10 mouse cellular contexts compared by ENCODE assay signal in the genomic region with DNA sequence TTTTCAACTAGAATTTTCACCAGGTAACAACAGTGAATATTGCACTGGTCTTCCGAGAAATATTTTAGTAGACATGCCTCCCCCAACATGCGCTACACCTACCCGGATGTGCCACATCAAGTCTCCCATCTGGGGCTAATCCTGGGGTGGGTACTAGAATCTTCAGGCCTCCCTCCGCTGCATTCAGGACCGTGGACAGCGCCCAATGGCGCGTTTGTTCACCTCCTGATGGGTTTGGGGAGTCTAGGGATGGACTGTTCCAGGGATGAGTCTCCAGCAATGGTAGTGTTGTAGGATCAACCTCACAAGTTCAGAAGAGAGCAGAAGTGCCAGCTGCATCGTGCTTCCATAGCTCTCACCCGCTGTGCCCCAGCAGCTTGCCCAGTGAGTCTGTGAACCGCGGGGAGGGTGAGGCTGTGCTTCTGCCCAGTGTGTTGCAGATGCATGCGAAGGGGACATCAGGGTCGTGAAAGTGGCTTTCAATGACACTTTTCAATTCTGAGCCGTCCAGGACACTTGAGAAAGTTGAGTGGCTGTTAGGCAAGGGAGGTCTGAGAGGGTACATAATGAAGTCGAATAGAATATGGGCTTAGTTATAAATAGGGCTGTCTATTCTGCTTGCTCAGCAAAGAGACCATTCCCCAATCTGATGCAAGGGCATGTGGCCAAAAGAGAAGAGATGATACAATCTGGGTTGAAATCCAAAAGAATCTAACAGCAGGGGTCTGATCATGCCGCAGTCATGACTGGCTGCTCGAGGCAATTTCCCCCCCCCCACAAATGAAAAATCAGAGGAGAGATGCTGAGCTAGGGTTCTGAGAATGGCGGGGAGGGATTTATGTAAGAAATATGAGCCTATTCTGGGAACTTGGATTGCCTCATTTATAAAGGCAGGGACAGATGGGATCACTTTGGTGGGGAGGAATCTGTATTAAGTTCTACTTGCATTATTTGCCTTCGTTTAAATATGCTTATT.
A peak's percentile ranks its signal among the peaks of the same experiment; 100 is the strongest.
DNase-seq lines count a peak whose midpoint lies in the region; ATAC-seq and TF ChIP-seq lines count a peak whose summit lies in the region.
"Had no signal": no experiment of that assay in that cellular context is flagged by ENCODE, and none has a peak within 500 bp of the region (broad histone marks: within the 10 kb centered on the region; RNA-seq: fewer than 3 reads in every experiment).

No protein-coding gene starts in this region.

- 62% methylated on average over 20 of the region's 20 CpGs for WGBS in limb, embryonic 11.5 days

- H3K4me1 ChIP-seq in limb, embryonic 11.5 days (ENCODE audit: control insufficient read depth, insufficient read depth, low read length) = no peaks in the 10 kb centered on the region
- H3K4me1 ChIP-seq: embryonic facial prominence, embryonic 15.5 days; limb, embryonic 13.5 days; neural tube, embryonic 12.5 days had no signal

- no peak overlapping the region for H3K4me2 ChIP-seq in limb, embryonic 11.5 days (ENCODE audit: low read depth, severe bottlenecking)
- H3K4me2 ChIP-seq: embryonic facial prominence, embryonic 15.5 days; limb, embryonic 13.5 days; neural tube, embryonic 12.5 days had no signal

- TF ChIP-seq CTCF in layer of hippocampus, adult 2 months (conservative IDR thresholded peaks at IDR 0.05) = no peak

- DNase-seq in layer of hippocampus, adult 2 months (ENCODE audit: low spot score in 2 of 2) = peak; percentile 25 to 66
- DNase-seq in layer of hippocampus, adult 9-10 months (ENCODE audit: low spot score) = no peak
- peak; percentile 49 for DNase-seq in R1 (ENCODE audit: low read depth, low spot score)
- peak; percentile 41 for DNase-seq in embryo, embryonic 9.5 days (ENCODE audit: extremely low spot score)
- DNase-seq in limb, embryonic 11.5 days (ENCODE audit: low spot score) = peak; percentile 84
- DNase-seq in B cell, adult 2 months = no peak
- no peak for DNase-seq in heart, postnatal 36 days

- intact Hi-C loops in heart, postnatal 36 days (cut with DNase I) = no loop called here

- no peaks in the 10 kb centered on the region for H3K9me3 ChIP-seq in limb, embryonic 11.5 days (ENCODE audit: control insufficient read depth, low read length)
- H3K9me3 ChIP-seq: embryonic facial prominence, embryonic 15.5 days; limb, embryonic 13.5 days; neural tube, embryonic 12.5 days had no signal

- H3K36me3 ChIP-seq in limb, embryonic 11.5 days (ENCODE audit: control insufficient read depth, insufficient read depth, low read length) = no peaks in the 10 kb centered on the region
- H3K36me3 ChIP-seq: embryonic facial prominence, embryonic 15.5 days; limb, embryonic 13.5 days; neural tube, embryonic 12.5 days had no signal

- H3K27me3 ChIP-seq in limb, embryonic 11.5 days (ENCODE audit: control insufficient read depth, insufficient read depth, low read length) = no peaks in the 10 kb centered on the region
- H3K27me3 ChIP-seq: embryonic facial prominence, embryonic 15.5 days; limb, embryonic 13.5 days; neural tube, embryonic 12.5 days had no signal

- ATAC-seq in limb, embryonic 11.5 days (ENCODE audit: insufficient number of reproducible peaks, low FRiP score, low TSS enrichment, low read depth) = no peak

- no peak overlapping the region for H3K9ac ChIP-seq in limb, embryonic 11.5 days (ENCODE audit: low read length)
- H3K9ac ChIP-seq: embryonic facial prominence, embryonic 15.5 days; limb, embryonic 13.5 days; neural tube, embryonic 12.5 days had no signal

- H3K27ac ChIP-seq in layer of hippocampus, adult 2 months = peak overlapping the region; percentile 85
- H3K27ac ChIP-seq in limb, embryonic 11.5 days (replicated peaks; ENCODE audit: low read depth, low read length) = no peak overlapping the region
- H3K27ac ChIP-seq: embryonic facial prominence, embryonic 15.5 days; limb, embryonic 13.5 days; neural tube, embryonic 12.5 days had no signal

- no peak overlapping the region for H3K4me3 ChIP-seq in layer of hippocampus, adult 2 months
- H3K4me3 ChIP-seq in limb, embryonic 11.5 days (ENCODE audit: low read depth, low read length) = no peak overlapping the region
- H3K4me3 ChIP-seq: embryonic facial prominence, embryonic 15.5 days; limb, embryonic 13.5 days; neural tube, embryonic 12.5 days had no signal

Comparison
In these comparisons a context has a peak if more than half of its experiments do, and no peak if none do; other contexts are left out.
1. DNase-seq: peak in layer of hippocampus, adult 2 months (2 of 2), R1 (single experiment), embryo, embryonic 9.5 days (single experiment) and limb, embryonic 11.5 days (single experiment); none in layer of hippocampus, adult 9-10 months (single experiment), B cell, adult 2 months (0 of 2) and heart, postnatal 36 days (0 of 2).